8 mouse cellular contexts compared by ENCODE assay signal in genomic region chr4:88550161-88550945, GRCm38 (mm10). TPM values are rescaled to one million over a fixed set of nuclear protein-coding genes. Genes with fewer than 3 reads are reported as not detected.
DNase-seq lines count a peak whose midpoint lies in the region; ATAC-seq lines count a peak whose summit lies in the region.

No protein-coding gene starts in this region.

- no peaks in the 10 kb centered on the region for H3K9me3 ChIP-seq in intestine, embryonic 15.5 days

- H3K27me3 ChIP-seq in intestine, embryonic 15.5 days (replicated peaks) = no peaks in the 10 kb centered on the region; the same call in 1 of the 2 replicates

- H3K27ac ChIP-seq in intestine, embryonic 15.5 days = no peak overlapping the region

- ATAC-seq in intestine, embryonic 15.5 days = peak; percentile 93

- no peak overlapping the region for H3K9ac ChIP-seq in intestine, embryonic 15.5 days

- H3K4me3 ChIP-seq in intestine, embryonic 15.5 days (replicated peaks) = peak overlapping the region; percentile 30

- peak overlapping the region; percentile 57 for H3K4me2 ChIP-seq in intestine, embryonic 15.5 days (replicated peaks)

- peak; percentile 62 to 66 for DNase-seq in urinary bladder, adult 18-20 months (ENCODE audit: low spot score in 2 of 2)
- no peak for DNase-seq in urinary bladder, postnatal 10 days (ENCODE audit: low spot score)
- peak; percentile 46 for DNase-seq in embryo, embryonic 11.5 days (ENCODE audit: low read depth, low spot score)
- DNase-seq in gastrocnemius, postnatal 36 days = peak; percentile 59 to 67
- peak; percentile 52 to 66 for DNase-seq in left cerebral cortex, postnatal 25 days (ENCODE audit: low spot score in 2 of 2)
- peak; percentile 76 for DNase-seq in mesoderm, embryonic 11.5 days (ENCODE audit: low read depth, low spot score)
- peak; percentile 36 for DNase-seq in right cerebral cortex, postnatal 25 days

- 36% methylated on average over 22 of the region's 22 CpGs for WGBS in intestine, embryonic 15.5 days

- intact Hi-C loops in gastrocnemius, postnatal 36 days (cut with DNase I) = no loop called here
- intact Hi-C loops in left cerebral cortex, postnatal 25 days (cut with DNase I) = no loop called here

- H3K36me3 ChIP-seq in intestine, embryonic 15.5 days = no peaks in the 10 kb centered on the region

- no peaks in the 10 kb centered on the region for H3K4me1 ChIP-seq in intestine, embryonic 15.5 days (replicated peaks)

RNA-seq across cellular contexts. Expression of gene Ifna15, which starts 7.7 kb away (rescaled TPM):
- total RNA-seq in gastrocnemius, postnatal 36 days (2021) = not detected
- not detected in 2 replicates for polyA plus RNA-seq in intestine, embryonic 15.5 days (2015; fragmentation: Nextera tagmentation; extraction: Ambion mirVana)
- not detected for total RNA-seq in left cerebral cortex, postnatal 25 days (2021)

RNA-seq across cellular contexts. Expression of gene Ifna14, which starts 21.2 kb away (rescaled TPM):
- not detected for total RNA-seq in gastrocnemius, postnatal 36 days (2021)
- polyA plus RNA-seq in intestine, embryonic 15.5 days (2015; fragmentation: Nextera tagmentation; extraction: Ambion mirVana) = not detected in 2 replicates
- not detected for total RNA-seq in left cerebral cortex, postnatal 25 days (2021)

RNA-seq across cellular contexts. Expression of gene Ifnb1, which starts 27.8 kb away (rescaled TPM):
- not detected for total RNA-seq in gastrocnemius, postnatal 36 days (2021)
- polyA plus RNA-seq in intestine, embryonic 15.5 days (2015; fragmentation: Nextera tagmentation; extraction: Ambion mirVana) = not detected in 2 replicates
- total RNA-seq in left cerebral cortex, postnatal 25 days (2021) = not detected

RNA-seq across cellular contexts. Expression of gene Ifna9, which starts 41.8 kb away (rescaled TPM):
- total RNA-seq in gastrocnemius, postnatal 36 days (2021) = not detected
- polyA plus RNA-seq in intestine, embryonic 15.5 days (2015; fragmentation: Nextera tagmentation; extraction: Ambion mirVana) = not detected in 2 replicates
- total RNA-seq in left cerebral cortex, postnatal 25 days (2021) = not detected

RNA-seq across cellular contexts. Expression of gene Ifna12, which starts 52.8 kb away (rescaled TPM):
- not detected for total RNA-seq in gastrocnemius, postnatal 36 days (2021)
- not detected in 2 replicates for polyA plus RNA-seq in intestine, embryonic 15.5 days (2015; fragmentation: Nextera tagmentation; extraction: Ambion mirVana)
- total RNA-seq in left cerebral cortex, postnatal 25 days (2021) = not detected
